Mouse (Mus musculus) 416B (cell line): ENCODE measurements around the gene Tgfa.

Experiments
- DNase-seq: peaks from one replicate; pipeline ENCODE4 v3.0.0; 2011; ENCODE audit warnings: low read depth

Gene Tgfa

DNA sequence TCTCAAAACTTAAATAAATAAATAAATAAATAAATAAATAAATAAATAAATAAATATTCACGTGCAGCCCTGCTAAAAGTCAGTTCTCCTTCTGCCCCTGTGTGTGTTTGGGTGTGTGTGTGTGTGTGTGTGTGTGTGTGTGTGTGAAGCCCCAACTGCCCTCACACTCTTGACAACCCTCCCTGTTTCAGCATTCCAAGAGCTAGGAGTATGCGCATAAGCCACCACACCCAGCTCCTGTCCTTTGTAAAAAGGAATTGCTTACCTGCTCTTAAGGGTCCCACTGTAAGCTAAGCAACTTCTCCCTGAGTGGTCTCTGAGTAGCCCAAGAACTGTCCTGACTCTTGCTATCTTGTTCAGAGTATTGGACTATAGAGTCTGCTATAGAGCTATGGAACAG, 101.9 kb downstream of the Tgfa start:
- DNase-seq: no peak

DNA sequence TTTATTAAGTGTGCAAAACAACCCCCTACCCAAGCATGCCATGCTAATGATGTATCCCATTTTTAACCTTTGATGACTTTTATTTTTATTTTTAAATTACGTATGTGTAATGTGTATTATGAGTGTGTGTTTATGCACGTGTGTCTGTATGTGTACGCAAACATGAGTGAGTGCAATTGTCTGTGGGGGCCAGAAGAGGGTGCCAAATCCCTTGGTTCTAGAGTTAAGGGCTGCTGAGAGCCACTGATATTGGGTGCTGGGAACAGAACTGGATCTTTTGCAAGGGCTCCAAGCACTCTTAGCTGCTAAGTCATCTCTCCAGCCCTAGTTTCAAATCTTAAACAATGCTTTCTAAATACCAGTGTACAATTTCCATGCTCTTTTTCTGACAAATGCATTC, 103.9 kb downstream of the Tgfa start:
- no peak for DNase-seq

DNA sequence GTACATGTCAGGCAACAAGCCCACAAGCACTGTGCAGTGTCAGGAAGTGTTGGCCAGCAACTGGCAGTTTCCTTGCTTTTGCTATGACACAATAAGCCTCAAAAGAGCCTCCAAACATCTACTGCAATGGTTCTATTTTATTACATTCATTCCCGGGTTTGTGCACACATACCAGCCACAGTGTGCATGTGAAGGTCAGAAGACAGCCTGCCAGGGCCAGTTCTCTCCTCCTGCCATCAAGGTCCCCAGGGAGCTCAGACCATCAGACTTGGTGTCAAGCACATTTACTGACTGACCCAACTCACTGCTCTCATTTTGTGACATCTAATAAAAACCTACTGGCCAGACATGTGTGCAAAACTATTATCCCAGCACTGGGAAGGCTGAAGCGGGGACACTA, 104.4 kb downstream of the Tgfa start:
- no peak for DNase-seq

DNA sequence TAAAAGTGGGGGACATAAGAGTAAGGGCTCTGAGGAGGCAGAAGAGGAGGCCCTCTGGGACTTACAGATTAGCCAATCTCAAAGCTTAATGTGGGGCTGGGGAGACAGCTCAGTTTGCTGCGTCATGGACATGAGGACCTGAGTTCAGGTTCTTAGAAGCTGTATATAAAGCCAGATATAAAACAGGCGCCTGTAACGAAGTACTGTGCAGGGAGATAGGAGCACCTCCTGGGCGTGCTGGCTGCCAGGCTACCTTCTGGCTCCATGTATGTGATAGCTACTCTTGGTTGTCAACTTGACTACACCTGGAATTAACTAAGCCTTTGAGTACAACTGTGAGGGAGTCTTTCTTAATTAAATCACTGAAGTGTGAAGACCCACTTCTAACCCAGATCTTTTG, 110.7 kb downstream of the Tgfa start:
- no peak for DNase-seq

DNA sequence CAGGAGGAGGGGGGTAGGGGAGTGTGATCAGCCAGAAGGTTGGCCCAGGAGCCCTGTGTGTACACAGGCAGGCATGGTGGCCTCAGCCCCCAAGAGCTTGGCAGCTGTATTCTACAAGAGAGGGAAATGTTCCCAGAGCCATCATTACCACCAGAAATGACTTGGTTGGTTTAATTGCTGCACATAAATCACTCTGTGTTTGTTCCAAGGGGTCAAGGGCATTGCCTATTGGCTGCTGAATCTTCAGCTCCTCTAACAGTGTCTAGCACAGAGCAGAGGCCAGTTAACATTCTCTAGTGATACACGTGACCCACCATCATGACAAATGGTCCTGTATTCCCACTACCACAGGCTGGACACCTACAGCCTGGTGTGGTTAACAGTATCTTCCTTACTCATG, 119.0 kb downstream of the Tgfa start:
- DNase-seq: no peak

DNA sequence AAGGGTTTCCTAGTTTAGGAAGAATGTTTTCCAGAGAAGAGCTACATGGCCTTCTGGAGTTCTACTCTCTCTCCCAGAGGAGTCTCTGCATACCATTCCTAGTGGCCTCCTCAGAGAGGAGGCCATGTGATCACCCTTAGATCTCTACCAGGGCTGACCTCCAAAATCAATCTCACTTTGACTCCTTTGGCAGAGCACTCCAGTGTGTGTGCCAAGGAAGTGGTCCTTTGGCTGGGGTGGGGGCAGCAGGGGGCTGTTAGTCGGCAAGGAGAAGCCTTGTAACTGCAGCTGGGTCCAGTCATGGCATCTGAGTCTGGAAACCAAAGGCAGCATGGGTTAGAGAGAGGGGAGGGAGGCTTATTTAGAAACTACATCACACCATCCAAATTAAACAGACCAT, 122.0 kb downstream of the Tgfa start:
- DNase-seq: no peak

DNA sequence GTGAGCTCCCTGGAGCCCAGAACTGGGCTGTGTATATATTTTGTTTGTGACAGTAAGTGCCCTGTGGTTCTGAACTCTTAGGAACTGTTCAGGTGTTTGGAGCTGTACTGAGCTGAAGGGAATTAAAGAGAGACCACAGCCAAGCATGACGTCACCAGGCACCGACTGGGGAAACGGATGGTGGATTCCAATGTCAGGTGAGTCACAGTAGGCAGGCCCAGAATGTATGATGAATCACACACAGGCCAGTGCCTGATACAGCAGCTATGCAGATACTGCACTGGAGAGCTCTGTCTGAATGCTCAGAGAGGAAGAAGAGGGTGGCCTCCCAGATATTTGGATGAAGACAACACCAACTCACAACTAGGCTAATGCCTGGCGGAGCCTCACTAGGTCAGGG, 123.8 kb downstream of the Tgfa start:
- DNase-seq: peak; percentile 57

DNA sequence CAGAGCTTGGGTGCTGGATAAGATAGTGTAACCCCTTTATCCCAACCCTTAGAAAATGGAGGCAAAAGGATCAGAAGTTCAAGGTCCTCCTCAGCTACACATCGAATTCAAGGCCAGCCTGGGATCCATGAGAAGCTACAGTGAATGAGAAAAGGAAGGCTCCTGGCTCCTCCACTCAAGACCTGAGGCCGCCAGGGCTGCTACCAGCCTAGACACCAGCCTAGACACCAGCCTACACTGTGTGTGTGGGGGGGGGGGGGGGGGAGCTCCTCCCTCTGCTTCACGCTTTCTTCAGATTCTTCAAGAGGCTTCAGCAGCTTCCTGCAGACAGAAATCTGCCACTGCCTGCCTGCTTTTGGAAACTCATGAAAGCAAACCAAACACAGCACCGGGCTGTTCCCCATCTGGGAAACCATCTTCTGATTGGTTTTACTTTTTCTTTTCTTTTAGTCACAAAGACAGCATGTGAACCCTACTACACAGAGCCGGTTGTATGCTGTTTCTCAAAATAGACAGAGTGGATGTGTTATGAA, 127.1 kb downstream of the Tgfa start:
- DNase-seq: no peak

DNA sequence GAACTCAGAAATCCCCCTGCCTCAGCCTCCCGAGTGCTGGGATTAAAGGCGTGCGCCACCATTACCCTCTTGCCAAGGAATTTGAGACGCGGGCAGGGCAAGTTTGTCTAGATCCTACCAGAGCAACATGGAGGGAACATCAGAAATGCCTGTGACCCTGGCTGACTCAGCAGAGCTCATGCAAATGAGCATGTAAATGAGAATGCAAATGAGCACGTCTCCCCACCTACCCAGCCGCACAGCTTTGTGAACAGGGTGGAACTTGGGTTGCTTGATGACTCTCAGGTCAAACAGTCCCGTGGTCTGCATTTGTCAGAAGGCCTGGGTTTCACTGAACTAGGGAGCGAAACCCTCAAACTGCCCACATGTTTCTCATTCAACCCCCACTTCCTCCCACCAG, 128.0 kb downstream of the Tgfa start:
- DNase-seq: no peak

DNA sequence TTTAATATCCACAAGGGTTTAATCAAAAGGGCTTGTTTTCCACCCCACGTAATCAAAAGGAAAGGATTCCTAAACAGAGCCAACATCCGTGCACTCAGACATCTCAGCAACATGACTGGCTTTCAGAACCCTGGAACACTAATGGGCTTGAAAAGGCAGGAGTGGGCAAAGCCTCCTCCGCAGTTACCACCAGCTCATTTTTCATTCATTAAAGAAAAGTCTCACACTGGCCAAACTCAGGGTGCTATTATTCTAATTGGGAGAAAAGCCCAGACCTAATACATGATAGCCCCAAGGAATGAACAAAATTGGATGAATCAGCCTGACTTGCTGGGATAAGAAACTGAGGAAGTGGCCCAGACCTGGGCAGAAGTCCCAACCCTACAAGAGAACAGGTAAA, 129.4 kb downstream of the Tgfa start:
- DNase-seq: no peak
